Mouse (Mus musculus) kidney, adult 2 months (tissue): ENCODE data around the gene Gm20696.

Experiments used
- CTCF ChIP-seq: fragments of 200-500 bp; conservative IDR thresholded peaks from 2 replicates; pipeline ENCODE4 v1.5.1; 2011; ENCODE audit warnings: low read depth, mild to moderate bottlenecking, control low read depth, low read length, moderate library complexity, mixed read lengths; ENCODE audit not compliant: insufficient read depth, insufficient read length
- POLR2A ChIP-seq: fragments of 200-500 bp; IDR thresholded peaks from one replicate; pipeline ENCODE4 v1.6.1; 2011; ENCODE audit warnings: low read depth, low read length, control low read depth

GRCm38 (mm10) chr6:99253331-99253730 lies 413.3 kb downstream of the Gm20696 start:
- TF ChIP-seq POLR2A (no peak), CTCF (no peak)
